Mouse (Mus musculus): ENCODE results near the gene Tmem189.

DNA sequence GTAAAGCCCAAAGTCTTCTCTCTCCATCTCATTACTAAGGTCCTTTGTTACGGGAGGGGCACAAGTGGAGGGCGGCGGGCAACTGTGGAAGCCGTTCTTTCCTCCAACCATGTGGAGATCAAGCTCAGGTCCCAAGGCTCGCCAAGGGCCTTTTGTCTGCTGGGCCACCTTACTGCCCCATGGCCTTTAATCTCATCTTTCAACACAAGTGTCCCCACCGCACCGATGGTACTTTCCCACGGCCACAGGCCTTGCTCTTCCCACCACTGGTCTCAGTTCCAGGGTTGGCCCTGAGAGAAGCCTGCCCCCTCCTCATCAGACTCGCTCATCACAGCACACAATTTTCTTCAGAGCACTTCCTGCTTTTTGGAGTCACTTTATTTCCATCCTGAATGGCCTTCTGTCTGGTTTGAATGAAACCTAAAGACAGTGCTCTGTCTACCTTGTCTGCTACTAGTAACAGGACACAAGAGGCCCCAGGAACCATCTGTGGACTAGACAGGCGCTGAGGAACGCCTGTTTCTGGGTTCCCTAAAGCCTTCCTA is 59.9 kb downstream of the Tmem189 start:
- TF ChIP-seq TAL1 (IDR thresholded peaks at IDR 0.05; ENCODE audit: low read length) (no peak), GATA1 (IDR thresholded peaks at IDR 0.05; ENCODE audit: low read length) (no peak)
